Mouse (Mus musculus) embryonic stem cell, embryonic (primary cell): ENCODE data around the gene Rpl36a-ps1.

Experiments
- CTCF ChIA-PET, 4 experiments: fragments of 300-600 bp in 2 of 4; fragments of 350-600 bp in 2 of 4; sonication (Branson Sonifier 250); formaldehyde crosslinking; loops; one replicate each; lab custom pipeline; 2022; ENCODE audit warnings: inconsistent platforms in 2 of 4; lab: Charles Lee
- POLR2A ChIA-PET, 4 experiments: fragments of 300-600 bp in 2 of 4; fragments of 350-600 bp in 2 of 4; sonication (Branson Sonifier 250); formaldehyde crosslinking; loops; one replicate each; lab custom pipeline; 2022; ENCODE audit warnings: antibody characterized with exemption in 4 of 4, inconsistent platforms in 1 of 4; lab: Charles Lee

Rpl36a-ps1 gene

GRCm38 (mm10) chr14:98989818-98990217 lies 4.3 kb downstream of the Rpl36a-ps1 start:
- ChIA-PET POLR2A (interaction anchor here in 1 of 4 experiments (0.6 kb wide), 1 partner anchor 56 kb away, joined by 6 read pairs; no protein-coding TSS in a partner anchor), CTCF (no interaction called here)

GRCm38 (mm10) chr14:98971921-98972320 lies 22.2 kb downstream of the Rpl36a-ps1 start:
- CTCF ChIA-PET, result no interaction called here
- POLR2A ChIA-PET, result no interaction called here

GRCm38 (mm10) chr14:98958978-98959658 lies 35.0 kb downstream of the Rpl36a-ps1 start:
- POLR2A ChIA-PET, result interaction anchor here in 3 of 4 experiments (0.6 to 1.4 kb wide), 8 partner anchors 26 to 1088 kb away, joined by 3 to 5 read pairs (median 3); partner anchors contain the start of genes Dis3 (in 1 of the 3) and Pibf1 (in 1 of the 3)

GRCm38 (mm10) chr14:98956788-98957187 lies 37.3 kb downstream of the Rpl36a-ps1 start:
- ChIA-PET CTCF (no interaction called here), POLR2A (interaction anchor here in 1 of 4 experiments (0.5 to 1.2 kb wide), 3 partner anchors 34 to 1908 kb away, joined by 3 read pairs; no protein-coding TSS in a partner anchor)

More at GRCm38 (mm10) chr14:98958978-98959658, 35.0 kb downstream of the Rpl36a-ps1 start:
- CTCF ChIA-PET, result interaction anchor here in 1 of 4 experiments (0.7 kb wide), 1 partner anchor 27 kb away, joined by 3 read pairs; no protein-coding TSS in a partner anchor

- ChIA-PET CTCF (no interaction called here), POLR2A (no interaction called here)
Observed at GRCm38 (mm10) chr14:98952441-98952840, 41.7 kb downstream of the Rpl36a-ps1 start.

GRCm38 (mm10) chr14:98951626-98952290 lies 42.4 kb downstream of the Rpl36a-ps1 start:
- POLR2A ChIA-PET, result no interaction called here
- CTCF ChIA-PET, result no interaction called here
